Mouse (Mus musculus) MEL (cell line): ENCODE measurements around the gene Tmem106c. TPM values are rescaled to one million over a fixed set of nuclear protein-coding genes. Genes with fewer than 3 reads are reported as not detected.

Source experiments
- DNase-seq: peaks from one replicate; pipeline ENCODE4 v3.0.0; 2011; ENCODE audit warnings: low read depth, low spot score
- H3K27ac ChIP-seq: 2 replicates; pipeline ENCODE4 v1.5.1; 2012; ENCODE audit warnings: low read depth, mild to moderate bottlenecking, control low read depth, low read length, moderate library complexity; ENCODE audit not compliant: control insufficient read depth
- H3K27me3 ChIP-seq, 2 experiments: fragments of 150-350 bp in 1 of 2; sonication (generic) in 1 of 2; 2 replicates each; pipeline ENCODE4 v1.6.1; 2012; ENCODE audit warnings: low read length in 2 of 2, mild to moderate bottlenecking in 2 of 2, improper control_type of control experiment in 1 of 2, moderate library complexity in 1 of 2; ENCODE audit not compliant: insufficient read depth in 2 of 2, control insufficient read depth in 1 of 2
- H3K36me3 ChIP-seq, 2 experiments: 2 replicates each; pipeline ENCODE4 v1.6.1; 2012 to 2014; ENCODE audit warnings: low read length in 2 of 2, improper control_type of control experiment in 1 of 2, inconsistent platforms in 1 of 2, mild to moderate bottlenecking in 1 of 2; ENCODE audit not compliant: insufficient read depth in 2 of 2, control insufficient read depth in 1 of 2
- H3K4me1 ChIP-seq, 2 experiments: fragments of 150-350 bp in 1 of 2; sonication (generic) in 1 of 2; 2 replicates each; pipeline ENCODE4 v1.6.1; 2012; ENCODE audit warnings: low read length in 2 of 2, improper control_type of control experiment in 1 of 2, mild to moderate bottlenecking in 1 of 2; ENCODE audit not compliant: insufficient read depth in 2 of 2, control insufficient read depth in 1 of 2
- H3K4me3 ChIP-seq, 2 experiments: fragments of 150-350 bp in 1 of 2; sonication (generic) in 1 of 2; 2 replicates each; pipeline ENCODE4 v1.5.1; 2012; ENCODE audit warnings: low read depth in 2 of 2, low read length in 2 of 2, mild to moderate bottlenecking in 2 of 2, moderate library complexity in 2 of 2, control low read depth in 1 of 2, improper control_type of control experiment in 1 of 2; ENCODE audit not compliant: control insufficient read depth in 1 of 2, insufficient read depth in 1 of 2
- H3K79me2 ChIP-seq: 2 replicates; pipeline ENCODE4 v1.6.1; 2012; ENCODE audit warnings: mild to moderate bottlenecking, low read length, moderate library complexity; ENCODE audit not compliant: control insufficient read depth, poor library complexity, insufficient read depth
- H3K9ac ChIP-seq: 2 replicates; pipeline ENCODE4 v1.6.1; 2012; ENCODE audit warnings: low read depth, mild to moderate bottlenecking, control low read depth, low read length, moderate library complexity; ENCODE audit not compliant: control insufficient read depth, poor library complexity, severe bottlenecking
- H3K9me3 ChIP-seq: fragments of 150-350 bp; sonication (generic); replicated peaks from 2 replicates; pipeline ENCODE4 v1.6.1; 2012; ENCODE audit warnings: mild to moderate bottlenecking, low read length, improper control_type of control experiment, moderate library complexity; ENCODE audit not compliant: insufficient read depth
- BHLHE40 ChIP-seq: IDR thresholded peaks from 2 replicates; pipeline ENCODE4 v1.6.1; 2012; ENCODE audit warnings: low read depth, mild to moderate bottlenecking, inconsistent platforms, low read length, improper control_type of control experiment, borderline replicate concordance
- CHD1 ChIP-seq: IDR thresholded peaks from 2 replicates; pipeline ENCODE4 v1.6.1; 2012; ENCODE audit warnings: low read depth, mild to moderate bottlenecking, inconsistent platforms, low read length, improper control_type of control experiment
- CTCF ChIP-seq, 3 experiments: IDR thresholded peaks in 2 of 3; conservative IDR thresholded peaks in 1 of 3; 2 replicates each; pipeline ENCODE4 v1.5.1; 2011 to 2012; ENCODE audit warnings: low read length in 3 of 3, low read depth in 2 of 3, mild to moderate bottlenecking in 2 of 3, improper control_type of control experiment in 1 of 3, inconsistent platforms in 1 of 3, mixed read lengths in 1 of 3, moderate library complexity in 1 of 3; ENCODE audit not compliant: control insufficient read depth in 1 of 3, insufficient read depth in 1 of 3, poor library complexity in 1 of 3, severe bottlenecking in 1 of 3
- EP300 ChIP-seq, 2 experiments: IDR thresholded peaks; 2 replicates each; pipeline ENCODE4 v1.6.1; 2011; ENCODE audit warnings: improper control_type of control experiment in 2 of 2, low read length in 2 of 2, low read depth in 1 of 2, mild to moderate bottlenecking in 1 of 2
- ETS1 ChIP-seq: IDR thresholded peaks from 2 replicates; pipeline ENCODE4 v1.6.1; 2012; ENCODE audit warnings: low read depth, mild to moderate bottlenecking, inconsistent platforms, low read length, improper control_type of control experiment, moderate library complexity
- GATA1 ChIP-seq: IDR thresholded peaks from 2 replicates; pipeline ENCODE4 v1.6.1; 2011; ENCODE audit warnings: low read depth, low read length, improper control_type of control experiment
- HCFC1 ChIP-seq: IDR thresholded peaks from 2 replicates; pipeline ENCODE4 v1.6.1; 2012; ENCODE audit warnings: low read depth, mild to moderate bottlenecking, inconsistent platforms, low read length, improper control_type of control experiment, moderate library complexity
- JUND ChIP-seq: IDR thresholded peaks from 2 replicates; pipeline ENCODE4 v1.6.1; 2011; ENCODE audit warnings: low read depth, mild to moderate bottlenecking, improper control_type of control experiment, low read length
- KAT2A ChIP-seq: conservative IDR thresholded peaks from 2 replicates; pipeline ENCODE4 v1.6.1; 2012; ENCODE audit warnings: low read depth, low read length, improper control_type of control experiment, inconsistent platforms
- MAX ChIP-seq: IDR thresholded peaks from 2 replicates; pipeline ENCODE4 v1.6.1; 2011; ENCODE audit warnings: low read length, improper control_type of control experiment
- MAZ ChIP-seq: IDR thresholded peaks from 2 replicates; pipeline ENCODE4 v1.6.1; 2012; ENCODE audit warnings: low read depth, mild to moderate bottlenecking, inconsistent platforms, low read length, improper control_type of control experiment
- MXI1 ChIP-seq: IDR thresholded peaks from 2 replicates; pipeline ENCODE4 v1.6.1; 2011; ENCODE audit warnings: mild to moderate bottlenecking, low read depth, low read length, improper control_type of control experiment
- MYB ChIP-seq: IDR thresholded peaks from 2 replicates; pipeline ENCODE4 v1.6.1; 2011; ENCODE audit warnings: mild to moderate bottlenecking, low read depth, low read length, improper control_type of control experiment
- MYC ChIP-seq: IDR thresholded peaks from 2 replicates; pipeline ENCODE4 v1.6.1; 2011; ENCODE audit warnings: low read depth, mild to moderate bottlenecking, low read length, improper control_type of control experiment, moderate library complexity
- NRF1 ChIP-seq: IDR thresholded peaks from 2 replicates; pipeline ENCODE4 v1.6.1; 2014; ENCODE audit warnings: low read depth, mild to moderate bottlenecking, inconsistent platforms, low read length, improper control_type of control experiment, moderate library complexity; ENCODE audit not compliant: poor library complexity, insufficient read depth, severe bottlenecking
- POLR2AphosphoS5 ChIP-seq: IDR thresholded peaks from 2 replicates; pipeline ENCODE4 v1.6.1; 2012; ENCODE audit warnings: low read depth, borderline replicate concordance, mild to moderate bottlenecking, inconsistent platforms, low read length, moderate library complexity, mixed read lengths
- RAD21 ChIP-seq: IDR thresholded peaks from 2 replicates; pipeline ENCODE4 v1.6.1; 2011; ENCODE audit warnings: mild to moderate bottlenecking, low read depth, low read length, improper control_type of control experiment
- RCOR1 ChIP-seq: IDR thresholded peaks from 2 replicates; pipeline ENCODE4 v1.6.1; 2012; ENCODE audit warnings: low read depth, mild to moderate bottlenecking, inconsistent platforms, low read length, improper control_type of control experiment
- SMC3 ChIP-seq: IDR thresholded peaks from 2 replicates; pipeline ENCODE4 v1.6.1; 2011; ENCODE audit warnings: low read depth, low read length, improper control_type of control experiment
- TBP ChIP-seq: IDR thresholded peaks from 2 replicates; pipeline ENCODE4 v1.8.0; 2011; ENCODE audit warnings: low read depth, low read length, improper control_type of control experiment
- USF1 ChIP-seq: IDR thresholded peaks from 2 replicates; pipeline ENCODE4 v1.6.1; 2014; ENCODE audit warnings: low read depth, mild to moderate bottlenecking, inconsistent platforms, low read length, improper control_type of control experiment, moderate library complexity
- USF2 ChIP-seq, 2 experiments: IDR thresholded peaks; 2 replicates each; pipeline ENCODE4 v1.6.1; 2011 to 2012; ENCODE audit warnings: improper control_type of control experiment in 2 of 2, low read length in 2 of 2, borderline replicate concordance in 1 of 2, inconsistent platforms in 1 of 2, low read depth in 1 of 2, mild to moderate bottlenecking in 1 of 2; ENCODE audit not compliant: insufficient read depth in 1 of 2
- ZC3H11A ChIP-seq: IDR thresholded peaks from 2 replicates; pipeline ENCODE4 v1.6.1; 2012; ENCODE audit warnings: low read depth, mild to moderate bottlenecking, inconsistent platforms, low read length, improper control_type of control experiment
- ZKSCAN1 ChIP-seq: IDR thresholded peaks from 2 replicates; pipeline ENCODE4 v1.6.1; 2012; ENCODE audit warnings: low read depth, mild to moderate bottlenecking, inconsistent platforms, low read length, improper control_type of control experiment, moderate library complexity
- ZNF384 ChIP-seq: IDR thresholded peaks from 2 replicates; pipeline ENCODE4 v1.6.1; 2012; ENCODE audit warnings: low read depth, mild to moderate bottlenecking, inconsistent platforms, low read length, improper control_type of control experiment
- polyA plus RNA-seq, 2 experiments: library from polyadenylated mRNA; stranded (reverse) in 1 of 2; unstranded in 1 of 2; fragments of >175 nt in 1 of 2; fragments of >200 nt in 1 of 2; gene quantifications; 2 replicates each; pipeline versions ENCODE4 v1.2.1 to v1.2.4; 2012; ENCODE audit warnings: low replicate concordance in 2 of 2, low read depth in 1 of 2; ENCODE audit not compliant: insufficient read length in 2 of 2, insufficient read depth in 1 of 2, missing spikeins in 1 of 2
- total RNA-seq: library from RNA; depleted of rRNA; stranded (reverse); fragments of 300-350 nt; gene quantifications from 2 replicates; pipeline ENCODE4 v1.2.3, GENCODE M21; 2012

Tmem106c gene
- total and polyA plus RNA-seq, 3 experiments = 54.3 to 121 TPM; not detected in 1

DNA sequence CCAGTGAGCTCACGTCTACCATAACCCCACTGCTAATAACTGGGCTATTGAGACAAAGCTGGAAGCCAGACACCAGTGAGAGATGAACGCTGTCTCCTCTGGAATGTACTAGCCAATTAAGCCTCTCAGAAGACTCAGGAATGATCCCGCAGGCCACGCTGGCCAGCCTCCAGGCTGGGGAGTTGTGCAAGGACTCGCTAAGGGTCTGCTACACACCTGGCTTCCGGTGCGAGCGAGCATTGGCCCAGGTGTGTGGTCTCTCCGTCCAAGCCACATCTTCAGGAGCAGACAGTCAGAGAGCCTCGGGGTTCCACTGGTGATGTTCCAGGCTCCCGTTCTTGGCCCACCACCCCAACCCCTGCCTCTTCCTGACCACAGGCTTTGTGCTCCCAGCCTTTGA lies 7.6 kb upstream of the Tmem106c start:
- Histone ChIP-seq H3K9ac (no peak overlapping the region), H3K4me1 (no peaks in the 10 kb centered on the region; a peak in 1 of 4 replicates), H3K4me3 (no peak overlapping the region), H3K27ac (no peak overlapping the region), H3K79me2 (no peaks in the 10 kb centered on the region), H3K9me3 (no peaks in the 10 kb centered on the region), H3K36me3 (no peaks in the 10 kb centered on the region)
- TF ChIP-seq ZNF384 (no peak), BHLHE40 (no peak), USF2 (IDR thresholded peaks at IDR 0.05; ENCODE audit: borderline replicate concordance in 1 of 2, insufficient read depth in 1 of 2, low read depth in 1 of 2, low read length in 2 of 2) (no peak)
- TF ChIP-seq, all 39 proteins: peak for 0
- DNase-seq = no peak
- H3K27me3 ChIP-seq = no peaks in the 10 kb centered on the region

DNA sequence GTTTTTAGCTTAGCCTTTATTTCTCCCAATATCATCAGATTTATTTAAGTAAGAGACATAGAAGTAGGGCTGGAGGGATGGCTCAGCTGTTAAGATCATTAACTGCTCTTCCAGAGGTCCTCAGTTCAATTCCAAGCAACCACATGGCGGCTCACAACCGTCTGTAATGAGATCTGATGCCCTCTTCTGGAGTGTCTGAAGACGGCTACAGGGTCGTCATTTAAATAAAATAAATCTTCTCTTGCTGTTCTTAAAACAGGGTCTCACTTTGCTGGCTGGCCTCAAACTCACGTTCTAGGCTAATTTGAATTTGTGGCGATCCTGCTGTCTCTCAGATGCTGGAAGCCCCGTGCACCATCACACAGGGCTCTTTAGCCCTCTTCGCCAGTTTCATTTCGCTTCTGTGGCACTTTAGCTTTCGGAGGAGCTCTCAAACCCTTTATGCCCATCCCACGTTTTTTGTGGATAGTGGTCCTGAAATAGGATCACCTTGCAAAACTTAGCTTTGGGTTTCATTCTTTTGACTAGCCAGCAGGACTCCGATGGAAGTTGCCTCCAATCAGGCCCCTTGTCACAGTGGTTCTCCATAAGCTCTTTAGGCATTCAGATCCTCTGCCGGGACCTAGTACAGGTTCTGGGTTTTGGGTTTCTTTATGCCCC lies 541 bp upstream of the Tmem106c start:
- H3K27me3 ChIP-seq = no peaks in the 10 kb centered on the region
- peak overlapping the region; percentile 72 for H3K27ac ChIP-seq
- H3K9me3 ChIP-seq = no peaks in the 10 kb centered on the region
- peak overlapping the region; percentile 80 for H3K9ac ChIP-seq
- peak; percentile 28 for TF ChIP-seq RAD21
- no peak for TF ChIP-seq BHLHE40
- no peak for TF ChIP-seq HCFC1
- peak; percentile 26; the same call in 1 of the 2 replicates for TF ChIP-seq GATA1
- peak; percentile 12; the same call in 1 of the 2 replicates for TF ChIP-seq JUND
- TF ChIP-seq MAX = peak; percentile 80
- TF ChIP-seq ZKSCAN1 = 0 out of 2 replicates have a peak, but pooled peaks have one; percentile 24
- no peak; the same call in 1 of the 2 replicates for TF ChIP-seq TBP
- 0 out of 2 replicates have a peak, but pooled peaks have one; percentile 45 for TF ChIP-seq CHD1
- no peak for TF ChIP-seq MAZ
- TF ChIP-seq MYC = peak; percentile 95
- no peak for TF ChIP-seq NRF1
- peak; percentile 53 for TF ChIP-seq ETS1
- 0 out of 4 replicates have a peak, but pooled peaks have one; percentile 19 to 27 for TF ChIP-seq EP300 (IDR thresholded peaks at IDR 0.05; ENCODE audit: low read depth in 1 of 2, low read length in 2 of 2)
- TF ChIP-seq MXI1 = peak; percentile 79
- TF ChIP-seq USF1 = peak; percentile 42; the same call in 1 of the 2 replicates
- TF ChIP-seq CTCF (IDR thresholded peaks at IDR 0.05 in 2 of 3, conservative IDR thresholded peaks at IDR 0.05 in 1 of 3; ENCODE audit: control insufficient read depth in 1 of 3, insufficient read depth in 1 of 3, low read depth in 2 of 3, low read length in 3 of 3, poor library complexity in 1 of 3, severe bottlenecking in 1 of 3) = peak; percentile 44 to 79 (median 49)
- peak; percentile 61 for TF ChIP-seq RCOR1
- no peak; the same call in 1 of the 2 replicates for TF ChIP-seq POLR2AphosphoS5
- 0 out of 2 replicates have a peak, but pooled peaks have one; percentile 17 for TF ChIP-seq MYB
- TF ChIP-seq SMC3 = peak; percentile 74
- TF ChIP-seq ZNF384 = peak; percentile 45; the same call in 1 of the 2 replicates
- TF ChIP-seq KAT2A = no peak
- TF ChIP-seq ZC3H11A = peak; percentile 33; the same call in 1 of the 2 replicates
- peak overlapping the region; percentile 73 to 75 for H3K4me3 ChIP-seq
- peaks cover 9% of the 10 kb centered on the region; the same call in 1 of the 2 replicates for H3K79me2 ChIP-seq
- H3K4me1 ChIP-seq = peaks cover 0 to 9% of the 10 kb centered on the region in 2 experiments; a peak in 2 of 4 replicates
- peaks cover 0 to 4% of the 10 kb centered on the region in 2 experiments; a peak in 2 of 4 replicates for H3K36me3 ChIP-seq
- DNase-seq = peak; percentile 81
